Mouse (Mus musculus) ES-Bruce4 (cell line): ENCODE data around the gene Pitpnc1. TPM values are rescaled to one million over a fixed set of nuclear protein-coding genes. Genes with fewer than 3 reads are reported as not detected.

Source experiments
- H3K27ac ChIP-seq: 2 replicates; pipeline ENCODE4 v1.5.1; 2012; ENCODE audit warnings: low read length, inconsistent platforms; ENCODE audit not compliant: insufficient read depth
- H3K27me3 ChIP-seq: 2 replicates; pipeline ENCODE4 v1.6.1; 2012; ENCODE audit warnings: mild to moderate bottlenecking, low read length, inconsistent platforms; ENCODE audit not compliant: control insufficient read depth, poor library complexity, insufficient read depth, severe bottlenecking
- H3K36me3 ChIP-seq: 2 replicates; pipeline ENCODE4 v1.6.1; 2012; ENCODE audit warnings: inconsistent platforms, mild to moderate bottlenecking, low read length, moderate library complexity; ENCODE audit not compliant: control insufficient read depth, poor library complexity, insufficient read depth, severe bottlenecking
- H3K4me1 ChIP-seq: one replicate; pipeline ENCODE4 v1.8.1; 2011; ENCODE audit warnings: low read length; ENCODE audit not compliant: control insufficient read depth, insufficient read depth
- H3K4me3 ChIP-seq: 2 replicates; pipeline ENCODE4 v1.5.1; 2011; ENCODE audit warnings: low read depth, mild to moderate bottlenecking, low read length
- H3K9ac ChIP-seq: 2 replicates; pipeline ENCODE4 v1.6.1; 2012; ENCODE audit warnings: low read depth, mild to moderate bottlenecking, inconsistent platforms; ENCODE audit not compliant: poor library complexity, severe bottlenecking
- H3K9me3 ChIP-seq: replicated peaks from 2 replicates; pipeline ENCODE4 v1.6.1; 2012; ENCODE audit warnings: mild to moderate bottlenecking, low read length, inconsistent platforms; ENCODE audit not compliant: control insufficient read depth, poor library complexity, insufficient read depth, severe bottlenecking
- CTCF ChIP-seq: IDR thresholded peaks from one replicate; pipeline ENCODE4 v1.8.1; 2011; ENCODE audit warnings: low read depth, low read length
- EP300 ChIP-seq: IDR thresholded peaks from 2 replicates; pipeline ENCODE4 v1.6.1; 2011; ENCODE audit warnings: low read depth, low read length; ENCODE audit not compliant: insufficient read depth
- POLR2A ChIP-seq: IDR thresholded peaks from one replicate; pipeline ENCODE4 v1.8.1; 2011; ENCODE audit warnings: low read length; ENCODE audit not compliant: insufficient read depth
- polyA plus RNA-seq: library from polyadenylated mRNA; stranded (reverse); fragments of >200 nt; gene quantifications from 2 replicates; pipeline ENCODE4 v1.2.4, GENCODE M21; 2011; ENCODE audit warnings: low read depth; ENCODE audit not compliant: missing spikeins, insufficient read depth, insufficient read length

The Pitpnc1 gene
- polyA plus RNA-seq, 1 experiment, result 27.1 TPM

GRCm38 (mm10) chr11:107424176-107424575 is 46.3 kb downstream of the Pitpnc1 start:
- Histone ChIP-seq H3K4me1 (peaks cover 4% of the 10 kb centered on the region), H3K9me3 (no peaks in the 10 kb centered on the region), H3K27me3 (no peaks in the 10 kb centered on the region), H3K27ac (no peak overlapping the region), H3K4me3 (no peak overlapping the region), H3K36me3 (no peaks in the 10 kb centered on the region), H3K9ac (peak overlapping the region; percentile 18; the same call in 1 of the 2 replicates)
- TF ChIP-seq CTCF (no peak), EP300 (no peak), POLR2A (no peak)

GRCm38 (mm10) chr11:107422356-107422754 is 48.1 kb downstream of the Pitpnc1 start:
- no peaks in the 10 kb centered on the region for H3K36me3 ChIP-seq
- no peaks in the 10 kb centered on the region for H3K9me3 ChIP-seq
- no peaks in the 10 kb centered on the region for H3K27me3 ChIP-seq
- TF ChIP-seq EP300 (no peak), CTCF (no peak), POLR2A (no peak)
- H3K4me3 ChIP-seq, result no peak overlapping the region
- no peak overlapping the region for H3K9ac ChIP-seq
- H3K27ac ChIP-seq, result peak overlapping the region; percentile 46
- peaks cover 4% of the 10 kb centered on the region for H3K4me1 ChIP-seq

DNA sequence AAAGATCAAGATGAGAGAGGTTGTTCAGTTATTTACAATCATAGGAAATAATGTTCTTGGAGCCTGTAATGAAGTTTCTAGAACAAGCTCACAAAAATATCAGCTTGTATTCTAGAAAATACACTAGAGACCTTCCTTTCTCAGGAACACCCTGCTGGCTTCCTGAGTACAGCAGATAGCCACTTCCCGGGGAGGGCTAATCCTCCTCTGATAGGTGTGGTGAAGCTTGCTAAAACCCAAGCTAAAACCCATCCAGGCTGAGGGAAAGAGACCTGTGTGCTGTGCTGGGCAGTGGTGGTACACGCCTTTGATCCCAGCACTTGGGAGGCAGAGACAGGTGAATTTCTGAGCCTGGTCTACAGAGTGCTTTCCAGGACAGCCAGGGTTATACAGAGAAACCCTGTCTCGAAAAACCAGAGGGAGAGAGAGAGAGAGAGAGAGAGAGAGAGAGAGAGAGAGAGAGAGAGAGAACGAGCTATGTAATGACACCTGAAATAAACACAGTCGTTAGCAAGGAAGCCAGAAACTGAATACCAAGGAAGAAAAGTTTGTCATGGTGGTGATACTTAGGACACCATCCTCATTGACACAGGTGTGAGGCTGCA is 48.6 kb downstream of the Pitpnc1 start:
- peak overlapping the region; percentile 46 for H3K27ac ChIP-seq

DNA sequence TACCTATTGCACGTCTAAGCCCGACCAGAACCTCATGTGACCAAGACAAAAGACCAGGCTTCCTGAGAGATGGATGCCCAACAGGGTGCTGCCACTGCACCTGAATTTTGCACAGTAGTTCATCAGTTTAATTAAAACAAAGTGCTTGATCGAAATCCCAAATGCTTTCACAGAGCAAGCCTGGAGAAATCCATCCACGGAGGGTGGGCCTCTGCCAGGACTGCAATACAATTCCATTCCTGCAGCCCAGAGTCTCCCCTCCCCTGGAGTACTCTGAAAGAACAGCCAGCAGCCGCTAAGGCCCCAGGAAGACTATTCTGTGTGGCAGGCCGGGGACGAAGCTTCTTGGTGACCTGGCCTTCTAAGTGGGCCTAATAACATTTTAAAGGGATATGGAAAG is 50.6 kb downstream of the Pitpnc1 start:
- Histone ChIP-seq H3K4me1 (peaks cover 4% of the 10 kb centered on the region), H3K9ac (no peak overlapping the region), H3K27me3 (no peaks in the 10 kb centered on the region), H3K4me3 (no peak overlapping the region), H3K9me3 (no peaks in the 10 kb centered on the region), H3K36me3 (no peaks in the 10 kb centered on the region), H3K27ac (no peak overlapping the region)
- TF ChIP-seq POLR2A (no peak), EP300 (no peak), CTCF (no peak)

More for the DNA sequence above, 48.6 kb downstream of the Pitpnc1 start:
- Histone ChIP-seq H3K4me1 (peaks cover 4% of the 10 kb centered on the region), H3K9me3 (no peaks in the 10 kb centered on the region), H3K36me3 (no peaks in the 10 kb centered on the region), H3K27me3 (no peaks in the 10 kb centered on the region), H3K4me3 (no peak overlapping the region), H3K9ac (no peak overlapping the region)
- TF ChIP-seq EP300 (no peak), CTCF (no peak), POLR2A (no peak)

GRCm38 (mm10) chr11:107417041-107417583 is 53.4 kb downstream of the Pitpnc1 start:
- H3K4me1 ChIP-seq, result peaks cover 2% of the 10 kb centered on the region
- H3K9ac ChIP-seq, result no peak overlapping the region
- H3K27ac ChIP-seq, result peak overlapping the region; percentile 68
- H3K9me3 ChIP-seq, result no peaks in the 10 kb centered on the region
- TF ChIP-seq POLR2A (no peak), CTCF (no peak), EP300 (no peak)
- H3K27me3 ChIP-seq, result no peaks in the 10 kb centered on the region
- peak overlapping the region; percentile 54 for H3K4me3 ChIP-seq
- H3K36me3 ChIP-seq, result no peaks in the 10 kb centered on the region

DNA sequence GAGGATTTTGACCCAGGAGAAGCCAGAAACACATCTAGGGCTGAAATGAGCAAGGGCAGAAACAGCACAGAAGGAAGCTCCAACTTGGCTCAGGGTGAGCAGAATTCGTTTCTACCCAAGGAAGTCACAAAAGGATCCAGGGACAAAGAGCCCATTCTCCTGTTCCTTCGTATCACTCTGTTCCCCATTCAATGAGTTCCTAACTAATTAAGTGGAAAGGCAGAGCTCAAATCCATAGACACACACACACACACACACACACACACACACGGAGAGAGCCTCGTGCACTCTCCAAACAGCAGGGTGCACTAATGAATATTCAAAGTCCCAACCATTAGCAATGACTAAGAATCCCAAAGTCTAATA is 54.0 kb downstream of the Pitpnc1 start:
- Histone ChIP-seq H3K9me3 (no peaks in the 10 kb centered on the region), H3K4me3 (no peak overlapping the region), H3K27me3 (no peaks in the 10 kb centered on the region), H3K4me1 (peaks cover 2% of the 10 kb centered on the region), H3K9ac (peak overlapping the region; percentile 29; the same call in 1 of the 2 replicates), H3K36me3 (no peaks in the 10 kb centered on the region), H3K27ac (peak overlapping the region; percentile 68)
- TF ChIP-seq POLR2A (no peak), CTCF (no peak)
